Mouse (Mus musculus): ENCODE data around the gene Nfib. TPM values are rescaled to one million over a fixed set of nuclear protein-coding genes. Genes with fewer than 3 reads are reported as not detected.

Nfib gene
- polyA plus RNA-seq, 1 experiment from 2014 or later, result 60.0 TPM

- H3K27ac ChIP-seq, result peak overlapping the region; percentile 76; the same call in 1 of the 2 replicates
- peaks cover 89% of the 10 kb centered on the region for H3K4me1 ChIP-seq (replicated peaks)
- no peak overlapping the region for H3K4me2 ChIP-seq
- H3K36me3 ChIP-seq, result no peaks in the 10 kb centered on the region
- H3K9ac ChIP-seq, result no peak overlapping the region
- no peaks in the 10 kb centered on the region for H3K27me3 ChIP-seq
- no peak overlapping the region for H3K4me3 ChIP-seq
- no peak for ATAC-seq (replicated peaks; ENCODE audit: insufficient number of reproducible peaks, insufficient read depth, low FRiP score, low read depth)
- H3K9me3 ChIP-seq (replicated peaks), result no peaks in the 10 kb centered on the region
- 69% methylated on average over 3 of the region's 3 CpGs for WGBS
Measured at GRCm38 (mm10) chr4:82468944-82469343, 236.6 kb downstream of the Nfib start.

DNA sequence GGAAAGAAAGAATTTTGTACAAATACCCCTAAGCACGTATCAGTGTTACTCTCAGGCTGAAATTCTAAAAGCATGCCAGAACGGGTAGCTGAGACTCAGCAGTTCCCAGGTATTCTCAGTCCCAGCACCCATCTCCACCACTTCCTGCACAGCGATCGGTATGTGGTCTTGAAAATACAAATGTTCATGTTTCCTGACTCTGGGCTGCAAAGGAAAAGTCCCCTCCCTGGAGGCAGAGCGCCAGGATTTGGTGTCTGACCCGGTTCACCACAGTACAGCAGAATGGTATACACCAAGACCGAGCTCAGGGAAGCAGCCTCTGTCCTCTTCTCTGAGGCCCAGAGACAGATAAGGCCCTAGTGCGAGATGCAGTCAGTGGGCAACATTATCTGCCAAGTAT is 238.8 kb downstream of the Nfib start:
- no peak overlapping the region for H3K4me3 ChIP-seq
- H3K4me2 ChIP-seq, result peak overlapping the region; percentile 22
- no peaks in the 10 kb centered on the region for H3K9me3 ChIP-seq (replicated peaks)
- 0 out of 2 replicates have a peak overlapping the region, but pooled peaks have one; percentile 15 for H3K9ac ChIP-seq
- 15% methylated on average over 8 of the region's 8 CpGs for WGBS
- no peaks in the 10 kb centered on the region for H3K27me3 ChIP-seq
- no peak; the same call in 1 of the 2 replicates for ATAC-seq (replicated peaks; ENCODE audit: insufficient number of reproducible peaks, insufficient read depth, low FRiP score, low read depth)
- H3K4me1 ChIP-seq (replicated peaks), result peaks cover 82% of the 10 kb centered on the region
- peak overlapping the region; percentile 76 for H3K27ac ChIP-seq
- H3K36me3 ChIP-seq, result no peaks in the 10 kb centered on the region

- no peak for ATAC-seq (replicated peaks; ENCODE audit: insufficient number of reproducible peaks, insufficient read depth, low FRiP score, low read depth)
- H3K4me1 ChIP-seq (replicated peaks), result peaks cover 78% of the 10 kb centered on the region
- no peak overlapping the region for H3K4me3 ChIP-seq
- peak overlapping the region; percentile 22 for H3K4me2 ChIP-seq
- 36% methylated on average over 6 of the region's 6 CpGs for WGBS
- 0 out of 2 replicates have a peak overlapping the region, but pooled peaks have one; percentile 15 for H3K9ac ChIP-seq
- peak overlapping the region; percentile 76 for H3K27ac ChIP-seq
- H3K36me3 ChIP-seq, result no peaks in the 10 kb centered on the region
- H3K27me3 ChIP-seq, result no peaks in the 10 kb centered on the region
- no peaks in the 10 kb centered on the region for H3K9me3 ChIP-seq (replicated peaks)
Measured at GRCm38 (mm10) chr4:82466144-82466543, 239.4 kb downstream of the Nfib start.

DNA sequence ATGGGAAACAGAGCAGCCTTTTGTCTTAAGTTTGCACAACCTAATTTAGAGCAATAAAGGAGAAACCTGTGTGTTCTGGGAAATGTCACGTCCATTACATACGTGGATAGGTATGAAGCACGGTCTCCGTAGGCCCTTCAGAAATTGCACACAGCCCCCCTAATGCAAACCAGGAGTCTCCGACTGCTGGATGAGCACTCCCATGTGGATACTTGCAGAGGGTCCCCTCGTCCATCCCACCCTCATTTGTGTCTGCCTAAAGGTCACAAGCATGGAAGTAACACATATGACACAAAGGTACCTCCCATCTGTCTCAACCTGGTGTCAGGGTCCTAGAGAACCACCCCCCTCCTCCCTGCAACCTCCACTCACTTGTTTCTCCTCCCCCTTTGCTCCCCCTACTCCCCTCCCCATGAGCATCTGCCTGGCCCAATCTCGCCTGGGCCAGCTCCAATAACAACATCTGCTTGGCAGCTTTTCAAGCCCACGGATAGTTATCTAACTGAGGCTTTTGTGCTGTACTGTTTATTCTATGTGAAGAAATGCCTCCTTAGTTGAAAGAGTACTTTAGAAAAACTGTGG is 241.4 kb downstream of the Nfib start:
- peak overlapping the region; percentile 11; the same call in 1 of the 2 replicates for H3K4me2 ChIP-seq
- WGBS, result 37% methylated on average over 8 of the region's 8 CpGs
- H3K9me3 ChIP-seq (replicated peaks), result no peaks in the 10 kb centered on the region
- ATAC-seq (replicated peaks; ENCODE audit: insufficient number of reproducible peaks, insufficient read depth, low FRiP score, low read depth), result peak; percentile 72
- no peak overlapping the region for H3K4me3 ChIP-seq
- H3K4me1 ChIP-seq (replicated peaks), result peaks cover 78% of the 10 kb centered on the region
- H3K36me3 ChIP-seq, result no peaks in the 10 kb centered on the region
- no peak overlapping the region for H3K9ac ChIP-seq
- no peaks in the 10 kb centered on the region for H3K27me3 ChIP-seq
- H3K27ac ChIP-seq, result peak overlapping the region; percentile 72

DNA sequence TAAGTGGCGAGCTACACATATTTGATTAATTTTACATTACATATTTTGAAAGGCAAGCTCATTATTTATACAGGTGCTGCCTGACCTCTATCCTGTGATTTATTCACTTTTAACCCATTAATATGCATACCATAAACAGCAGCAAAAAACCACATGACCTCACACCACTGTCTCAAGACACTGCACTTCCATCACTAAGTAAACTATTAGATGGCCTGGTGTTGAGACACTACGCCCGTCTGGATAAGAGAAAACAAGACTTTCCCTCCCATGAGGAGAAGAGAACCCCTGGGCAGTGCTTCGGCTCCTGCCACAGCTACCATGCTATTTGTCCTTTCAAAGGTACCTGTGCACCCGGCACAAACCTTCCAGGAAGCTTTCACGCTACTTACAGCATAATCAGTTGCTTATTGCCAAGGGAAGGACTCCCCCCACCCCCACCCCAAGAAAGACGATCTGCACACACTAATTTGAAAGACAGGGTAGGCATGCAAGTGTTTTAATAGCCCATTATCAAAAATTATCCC is 242.3 kb downstream of the Nfib start:
- peak overlapping the region; percentile 72 for H3K27ac ChIP-seq
- peaks cover 78% of the 10 kb centered on the region for H3K4me1 ChIP-seq (replicated peaks)
- ATAC-seq (replicated peaks; ENCODE audit: insufficient number of reproducible peaks, insufficient read depth, low FRiP score, low read depth), result no peak
- H3K4me3 ChIP-seq, result no peak overlapping the region
- no peak overlapping the region for H3K4me2 ChIP-seq
- H3K9ac ChIP-seq, result no peak overlapping the region
- H3K36me3 ChIP-seq, result no peaks in the 10 kb centered on the region
- no peaks in the 10 kb centered on the region for H3K27me3 ChIP-seq
- 61% methylated on average over 7 of the region's 7 CpGs for WGBS
- no peaks in the 10 kb centered on the region for H3K9me3 ChIP-seq (replicated peaks)

GRCm38 (mm10) chr4:82461676-82462075 is 243.9 kb downstream of the Nfib start:
- H3K36me3 ChIP-seq, result no peaks in the 10 kb centered on the region
- peaks cover 78% of the 10 kb centered on the region for H3K4me1 ChIP-seq (replicated peaks)
- no peaks in the 10 kb centered on the region for H3K9me3 ChIP-seq (replicated peaks)
- 73% methylated on average over 2 of the region's 2 CpGs for WGBS
- no peaks in the 10 kb centered on the region for H3K27me3 ChIP-seq
- no peak for ATAC-seq (replicated peaks; ENCODE audit: insufficient number of reproducible peaks, insufficient read depth, low FRiP score, low read depth)
- H3K4me2 ChIP-seq, result no peak overlapping the region
- H3K9ac ChIP-seq, result no peak overlapping the region
- H3K27ac ChIP-seq, result no peak overlapping the region
- H3K4me3 ChIP-seq, result no peak overlapping the region

DNA sequence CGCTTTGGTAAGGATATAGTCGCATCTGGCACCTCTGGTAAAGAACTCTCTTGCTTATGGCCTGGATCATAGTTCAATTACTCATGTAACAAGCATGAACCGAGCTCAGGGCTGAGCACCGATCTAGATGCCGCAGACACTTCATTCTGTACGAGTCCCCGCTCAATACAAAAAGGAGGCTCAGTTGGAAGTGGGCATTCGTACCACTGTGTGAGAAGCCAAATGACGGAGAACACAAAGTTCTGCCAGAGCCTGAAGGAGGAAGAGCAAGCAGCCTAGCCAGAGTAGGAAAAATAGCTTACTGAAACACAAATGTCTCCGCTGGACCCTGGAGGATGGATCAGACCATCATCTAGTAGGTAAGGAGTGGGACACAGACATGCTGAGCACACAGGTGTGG is 246.7 kb downstream of the Nfib start:
- Histone ChIP-seq H3K4me2 (no peak overlapping the region), H3K27me3 (no peaks in the 10 kb centered on the region), H3K4me3 (no peak overlapping the region), H3K4me1 (replicated peaks) (peaks cover 74% of the 10 kb centered on the region), H3K27ac (no peak overlapping the region), H3K9ac (no peak overlapping the region), H3K36me3 (no peaks in the 10 kb centered on the region), H3K9me3 (replicated peaks) (no peaks in the 10 kb centered on the region)
- no peak for ATAC-seq (replicated peaks; ENCODE audit: insufficient number of reproducible peaks, insufficient read depth, low FRiP score, low read depth)
- 92% methylated on average over 10 of the region's 10 CpGs for WGBS

DNA sequence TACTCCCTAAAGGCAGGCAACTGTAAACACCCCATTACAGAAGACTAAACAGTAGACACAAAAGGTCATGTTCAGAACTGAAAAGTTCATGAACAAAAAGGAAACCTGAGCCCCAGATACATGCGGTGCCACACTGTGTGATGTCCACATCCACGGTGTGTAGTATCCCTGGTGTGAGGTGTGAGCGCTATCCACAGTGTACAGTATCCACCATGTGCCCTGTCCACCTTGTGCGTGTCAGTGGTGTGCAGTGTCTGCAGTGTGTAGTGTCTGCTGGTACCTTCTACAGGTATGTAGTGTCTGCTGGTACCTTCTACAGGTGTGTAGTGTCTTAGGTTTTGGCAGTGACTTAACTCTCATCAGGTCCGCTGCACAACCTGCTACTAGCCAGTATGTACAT is 248.6 kb downstream of the Nfib start:
- H3K4me3 ChIP-seq, result no peak overlapping the region
- no peaks in the 10 kb centered on the region for H3K36me3 ChIP-seq
- WGBS, result 78% methylated on average over 5 of the region's 5 CpGs
- no peak for ATAC-seq (replicated peaks; ENCODE audit: insufficient number of reproducible peaks, insufficient read depth, low FRiP score, low read depth)
- H3K9ac ChIP-seq, result no peak overlapping the region
- no peak overlapping the region for H3K27ac ChIP-seq
- H3K9me3 ChIP-seq (replicated peaks), result no peaks in the 10 kb centered on the region
- no peaks in the 10 kb centered on the region for H3K27me3 ChIP-seq
- no peak overlapping the region for H3K4me2 ChIP-seq
- peaks cover 80% of the 10 kb centered on the region for H3K4me1 ChIP-seq (replicated peaks)

GRCm38 (mm10) chr4:82456323-82456713 is 249.2 kb downstream of the Nfib start:
- Histone ChIP-seq H3K9me3 (replicated peaks) (no peaks in the 10 kb centered on the region), H3K36me3 (no peaks in the 10 kb centered on the region), H3K9ac (no peak overlapping the region), H3K27ac (no peak overlapping the region), H3K27me3 (no peaks in the 10 kb centered on the region), H3K4me3 (no peak overlapping the region), H3K4me1 (replicated peaks) (peaks cover 83% of the 10 kb centered on the region), H3K4me2 (no peak overlapping the region)
- WGBS, result 36% methylated on average over 3 of the region's 3 CpGs
- no peak for ATAC-seq (replicated peaks; ENCODE audit: insufficient number of reproducible peaks, insufficient read depth, low FRiP score, low read depth)

GRCm38 (mm10) chr4:82455617-82456322 is 249.8 kb downstream of the Nfib start:
- Histone ChIP-seq H3K4me2 (no peak overlapping the region), H3K4me1 (replicated peaks) (peaks cover 82% of the 10 kb centered on the region), H3K27me3 (no peaks in the 10 kb centered on the region), H3K36me3 (no peaks in the 10 kb centered on the region), H3K9me3 (replicated peaks) (no peaks in the 10 kb centered on the region), H3K9ac (no peak overlapping the region), H3K4me3 (no peak overlapping the region), H3K27ac (no peak overlapping the region)
- 79% methylated on average over 8 of the region's 8 CpGs for WGBS
- no peak for ATAC-seq (replicated peaks; ENCODE audit: insufficient number of reproducible peaks, insufficient read depth, low FRiP score, low read depth)

GRCm38 (mm10) chr4:82454989-82455388 is 250.6 kb downstream of the Nfib start:
- H3K27ac ChIP-seq, result no peak overlapping the region
- no peaks in the 10 kb centered on the region for H3K27me3 ChIP-seq
- WGBS, result 78% methylated on average over 4 of the region's 4 CpGs
- no peak overlapping the region for H3K9ac ChIP-seq
- peaks cover 83% of the 10 kb centered on the region for H3K4me1 ChIP-seq (replicated peaks)
- no peak overlapping the region for H3K4me3 ChIP-seq
- H3K36me3 ChIP-seq, result no peaks in the 10 kb centered on the region
- no peak overlapping the region for H3K4me2 ChIP-seq
- no peak for ATAC-seq (replicated peaks; ENCODE audit: insufficient number of reproducible peaks, insufficient read depth, low FRiP score, low read depth)
- H3K9me3 ChIP-seq (replicated peaks), result no peaks in the 10 kb centered on the region

DNA sequence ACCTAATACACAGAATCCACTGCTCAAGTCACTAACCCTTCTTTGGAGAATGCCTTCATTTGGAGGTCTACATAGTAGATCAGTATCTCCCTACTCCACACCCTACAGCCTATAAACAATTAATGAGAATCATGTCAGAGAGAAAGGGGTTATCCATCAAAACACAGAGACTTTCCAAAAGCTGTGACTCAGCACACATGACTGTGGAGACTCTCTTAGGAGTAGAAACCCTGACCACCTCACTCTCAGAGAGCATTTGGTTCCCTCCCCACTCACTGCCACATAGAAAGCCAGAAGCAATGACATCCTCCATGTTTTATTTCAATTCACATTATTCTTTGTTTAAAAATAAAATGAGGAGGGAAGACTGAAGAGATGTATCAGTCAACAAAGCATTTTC is 252.2 kb downstream of the Nfib start:
- no peaks in the 10 kb centered on the region for H3K27me3 ChIP-seq
- no peak overlapping the region for H3K4me3 ChIP-seq
- no peaks in the 10 kb centered on the region for H3K36me3 ChIP-seq
- no peak for ATAC-seq (replicated peaks; ENCODE audit: insufficient number of reproducible peaks, insufficient read depth, low FRiP score, low read depth)
- peaks cover 77% of the 10 kb centered on the region for H3K4me1 ChIP-seq (replicated peaks)
- H3K9me3 ChIP-seq (replicated peaks), result no peaks in the 10 kb centered on the region
- H3K27ac ChIP-seq, result no peak overlapping the region
- H3K9ac ChIP-seq, result no peak overlapping the region
- H3K4me2 ChIP-seq, result no peak overlapping the region

Data from heart, embryonic 15.5 days (tissue).